Mouse (Mus musculus): ENCODE data around the gene Lrrc36. TPM values are rescaled to one million over a fixed set of nuclear protein-coding genes. Genes with fewer than 3 reads are reported as not detected.

Lrrc36 gene
- total RNA-seq, 2 experiments from 2014 or later: 0.32 to 0.79 TPM

- DNase-seq (ENCODE audit: extremely low spot score in 1 of 2, low spot score in 2 of 2): no peak
- intact Hi-C loops (cut with DNase I): no loop called here
Observed at GRCm38 (mm10) chr8:105506977-105507376, 93.6 kb downstream of the Lrrc36 start.

DNA sequence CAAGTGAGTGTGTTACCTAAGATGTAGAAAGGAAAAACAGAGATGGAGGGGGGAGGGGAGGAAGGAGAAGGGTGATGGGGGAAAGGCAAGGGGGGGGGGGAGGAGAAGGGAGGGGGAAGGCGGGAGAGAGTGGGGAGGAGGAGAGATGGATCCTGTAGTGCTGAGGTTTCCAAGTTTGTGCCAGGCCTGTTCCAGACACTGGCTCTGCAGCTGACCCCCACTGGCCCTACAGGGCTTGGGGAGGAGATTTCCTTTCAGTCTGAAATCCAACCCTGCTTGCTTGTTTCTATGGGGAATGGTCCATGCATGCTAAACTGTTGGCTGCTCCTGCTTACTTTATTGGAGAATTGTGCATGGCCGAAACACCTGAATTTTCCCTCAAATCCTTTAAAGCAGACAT lies 95.4 kb downstream of the Lrrc36 start:
- no peak for DNase-seq (ENCODE audit: extremely low spot score in 1 of 2, low spot score in 2 of 2)
- intact Hi-C loops (cut with DNase I): no loop called here

DNA sequence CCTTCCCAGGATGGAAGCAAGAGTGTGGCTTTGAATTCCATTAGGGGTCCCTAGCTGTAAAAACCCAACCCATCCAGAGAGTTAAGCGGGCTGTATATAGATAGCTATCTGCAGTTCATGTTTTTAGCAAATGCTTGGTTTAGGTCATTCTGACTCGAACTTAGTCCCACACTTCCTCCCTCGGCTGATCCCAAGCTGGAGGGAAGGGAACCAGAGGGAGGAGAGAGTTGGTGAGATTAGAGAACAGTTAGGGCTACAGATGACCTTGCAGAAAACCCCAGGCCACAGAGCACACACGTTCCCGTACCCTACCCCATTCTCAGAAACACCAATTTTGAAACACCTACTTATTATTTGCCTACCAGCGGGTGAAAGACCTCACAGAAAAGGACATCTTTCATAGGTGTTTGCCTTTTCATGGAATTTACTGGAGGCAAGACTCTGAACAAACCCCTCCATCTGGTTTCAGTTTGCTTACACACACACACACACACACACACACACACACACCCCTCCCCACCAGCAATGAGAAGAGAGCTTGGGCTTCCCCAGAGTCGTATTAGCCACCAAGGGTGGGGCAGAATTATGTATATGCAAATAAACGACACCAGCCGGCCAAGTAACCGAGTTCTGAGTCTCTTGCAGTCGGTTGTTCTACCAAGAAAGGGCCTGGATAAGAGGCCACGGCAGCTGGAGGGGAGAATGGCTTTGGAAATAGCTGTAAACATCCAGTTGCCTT lies 96.8 kb downstream of the Lrrc36 start:
- intact Hi-C loops (cut with DNase I): no loop called here
- no peak for DNase-seq (ENCODE audit: extremely low spot score in 1 of 2, low spot score in 2 of 2)

Other genes starting within 250 kb of the Lrrc36 start
- 10 to 100 TPM; 20.9 to 23.0 TPM for gene Cbfb, start 242.9 kb upstream of the Lrrc36 start, total RNA-seq (2021)
- 10 to 100 TPM; 27.5 to 28.0 TPM for gene D230025D16Rik, start 188.4 kb upstream of the Lrrc36 start, total RNA-seq (2021)
- 1 to 10 TPM; 3.0 to 3.8 TPM for gene B3gnt9, start 158.4 kb upstream of the Lrrc36 start, total RNA-seq (2021)
- gene Tradd, start 149.0 kb upstream of the Lrrc36 start, total RNA-seq (2021): 1 to 10 TPM; 5.5 to 5.8 TPM
- gene Fbxl8, start 148.9 kb upstream of the Lrrc36 start, total RNA-seq (2021): under 1 TPM; 0.58 to 0.61 TPM
- under 1 TPM; 0.34 to 0.75 TPM for gene Hsf4, start 143.8 kb upstream of the Lrrc36 start, total RNA-seq (2021)
- 1 to 10 TPM; 3.2 to 3.5 TPM for gene Nol3, start 137.4 kb upstream of the Lrrc36 start, total RNA-seq (2021)
- 10 to 100 TPM; 68.2 to 82.2 TPM for gene 4931428F04Rik, start 123.7 kb upstream of the Lrrc36 start, total RNA-seq (2021)
- 1 to 10 TPM; 4.2 to 4.3 TPM for gene Exoc3l, start 117.5 kb upstream of the Lrrc36 start, total RNA-seq (2021)
- gene E2f4, start 115.9 kb upstream of the Lrrc36 start, total RNA-seq (2021): 10 to 100 TPM; 29.6 to 30.2 TPM
- gene Elmo3, start 108.0 kb upstream of the Lrrc36 start, total RNA-seq (2021): under 1 TPM; 0.41 to 0.83 TPM
- gene Lrrc29, start 87.3 kb upstream of the Lrrc36 start, total RNA-seq (2021): 1 to 10 TPM; 5.4 to 5.6 TPM
- gene Tmem208, start 87.2 kb upstream of the Lrrc36 start, total RNA-seq (2021): 10 to 100 TPM; 47.4 to 47.9 TPM
- gene Fhod1, start 65.6 kb upstream of the Lrrc36 start, total RNA-seq (2021): 1 to 10 TPM; 2.6 to 2.7 TPM
- 10 to 100 TPM; 25.7 to 27.7 TPM for gene Slc9a5, start 64.7 kb upstream of the Lrrc36 start, total RNA-seq (2021)
- 1 to 10 TPM; 2.2 to 3.7 TPM for gene Plekhg4, start 40.3 kb upstream of the Lrrc36 start, total RNA-seq (2021)
- gene Kctd19, start 69 bp upstream of the Lrrc36 start, total RNA-seq (2021): not detected
- gene Tppp3, start 58.0 kb downstream of the Lrrc36 start, total RNA-seq (2021): 10 to 100 TPM; 75.5 to 88.7 TPM
- gene Zdhhc1, start 83.3 kb downstream of the Lrrc36 start, total RNA-seq (2021): 10 to 100 TPM; 21.6 to 21.8 TPM
- gene Hsd11b2, start 105.2 kb downstream of the Lrrc36 start, total RNA-seq (2021): not detected
- 100 to 1,000 TPM; 346 to 352 TPM for gene Atp6v0d1, start 152.5 kb downstream of the Lrrc36 start, total RNA-seq (2021)
- 10 to 100 TPM; 74.5 to 76.2 TPM for gene Ripor1, start 191.7 kb downstream of the Lrrc36 start, total RNA-seq (2021)
- 10 to 100 TPM; 54.3 to 55.9 TPM for gene Ctcf, start 223.0 kb downstream of the Lrrc36 start, total RNA-seq (2021)
- gene Agrp, start 223.8 kb downstream of the Lrrc36 start, total RNA-seq (2021): not detected